Mouse (Mus musculus) ES-Bruce4 (cell line): ENCODE results near the gene Vamp2.

Experiments
- CTCF ChIP-seq: IDR thresholded peaks from one replicate; pipeline ENCODE4 v1.8.1; 2011; ENCODE audit warnings: low read depth, low read length
- POLR2A ChIP-seq: IDR thresholded peaks from one replicate; pipeline ENCODE4 v1.8.1; 2011; ENCODE audit warnings: low read length; ENCODE audit not compliant: insufficient read depth

GRCm38 (mm10) chr11:69123056-69123692, 34.9 kb downstream of the Vamp2 start:
- TF ChIP-seq POLR2A (no peak), CTCF (peak; percentile 30)
